Mouse (Mus musculus): Measurements from ENCODE around the gene Glce.

GRCm38 (mm10) chr9:62091604-62092003, 30.9 kb downstream of the Glce start:
- TF ChIP-seq CTCF (conservative IDR thresholded peaks at IDR 0.05; ENCODE audit: low read length) (no peak), NANOG (IDR thresholded peaks at IDR 0.05; ENCODE audit: borderline replicate concordance, low read length) (no peak), POU5F1 (IDR thresholded peaks at IDR 0.05; ENCODE audit: borderline replicate concordance, low read length) (no peak)
